In genomic region chrX:159924759-159925158, GRCm38 (mm10) we compare ENCODE assay signal across 21 mouse cellular contexts.
DNase-seq lines count a peak whose midpoint lies in the region; ATAC-seq and TF ChIP-seq lines count a peak whose summit lies in the region.
"Had no signal": no experiment of that assay in that cellular context is flagged by ENCODE, and none has a peak within 500 bp of the region (broad histone marks: within the 10 kb centered on the region; RNA-seq: fewer than 3 reads in every experiment).

No protein-coding gene starts in this region.

- H3K9me3 ChIP-seq in intestine, postnatal 0 days (ENCODE audit: control insufficient read depth): no peaks in the 10 kb centered on the region
- H3K9me3 ChIP-seq in forebrain, embryonic 12.5 days: no peaks in the 10 kb centered on the region
- H3K9me3 ChIP-seq in hindbrain, embryonic 16.5 days (ENCODE audit: control insufficient read depth, low read length): no peaks in the 10 kb centered on the region
- H3K9me3 ChIP-seq: embryonic facial prominence, embryonic 15.5 days; forebrain, embryonic 10.5 days; forebrain, embryonic 15.5 days; heart, embryonic 13.5 days; hindbrain, embryonic 13.5 days had no signal

- no peak overlapping the region for H3K4me3 ChIP-seq in intestine, postnatal 0 days (ENCODE audit: low read depth, low read length)
- H3K4me3 ChIP-seq in forebrain, embryonic 12.5 days (replicated peaks): no peak overlapping the region
- H3K4me3 ChIP-seq in hindbrain, embryonic 16.5 days (ENCODE audit: low read length): no peak overlapping the region
- H3K4me3 ChIP-seq: embryonic facial prominence, embryonic 15.5 days; erythroblast, embryonic 14.5 days; forebrain, embryonic 10.5 days; forebrain, embryonic 15.5 days; heart, embryonic 13.5 days; hindbrain, embryonic 13.5 days had no signal

- peak; percentile 89 to 91 for ATAC-seq in hematopoietic stem cell, adult 5-6 weeks (replicated peaks in 1 of 2; ENCODE audit: insufficient read depth in 1 of 2, low FRiP score in 2 of 2, low TSS enrichment in 1 of 2, low read depth in 1 of 2, poor library complexity in 2 of 2, severe bottlenecking in 2 of 2)
- peak; percentile 58; the same call in 1 of the 2 replicates for ATAC-seq in neutrophil, adult 5-6 weeks (ENCODE audit: extremely low read depth, insufficient number of reproducible peaks, low FRiP score, poor library complexity, severe bottlenecking)
- ATAC-seq in intestine, postnatal 0 days: no peak
- ATAC-seq in forebrain, embryonic 12.5 days (ENCODE audit: low FRiP score): no peak
- no peak for ATAC-seq in hindbrain, embryonic 16.5 days
- ATAC-seq: forebrain, embryonic 15.5 days had no signal

- WGBS in intestine, postnatal 0 days: 83% methylated on average over 6 of the region's 6 CpGs
- WGBS in forebrain, embryonic 12.5 days: 91% methylated on average over 6 of the region's 6 CpGs
- WGBS in hindbrain, embryonic 16.5 days: 93% methylated on average over 6 of the region's 6 CpGs

- H3K4me2 ChIP-seq in intestine, postnatal 0 days (replicated peaks; ENCODE audit: low read depth): no peak overlapping the region
- no peak overlapping the region for H3K4me2 ChIP-seq in forebrain, embryonic 12.5 days
- H3K4me2 ChIP-seq in hindbrain, embryonic 16.5 days (ENCODE audit: low read length): no peak overlapping the region
- H3K4me2 ChIP-seq: embryonic facial prominence, embryonic 15.5 days; forebrain, embryonic 15.5 days; heart, embryonic 13.5 days; hindbrain, embryonic 13.5 days had no signal

- TF ChIP-seq CTCF in intestine, postnatal 0 days (IDR thresholded peaks at IDR 0.05; ENCODE audit: low read depth): no peak

- H3K4me1 ChIP-seq in intestine, postnatal 0 days (replicated peaks; ENCODE audit: control insufficient read depth, insufficient read depth, low read length): no peaks in the 10 kb centered on the region
- H3K4me1 ChIP-seq in forebrain, embryonic 12.5 days: no peaks in the 10 kb centered on the region
- no peaks in the 10 kb centered on the region for H3K4me1 ChIP-seq in hindbrain, embryonic 16.5 days (ENCODE audit: control insufficient read depth, insufficient read depth, low read depth, low read length)
- H3K4me1 ChIP-seq: embryonic facial prominence, embryonic 15.5 days; forebrain, embryonic 10.5 days; forebrain, embryonic 15.5 days; hindbrain, embryonic 13.5 days had no signal

- no peak overlapping the region for H3K9ac ChIP-seq in intestine, postnatal 0 days (ENCODE audit: low read depth, low read length)
- no peak overlapping the region for H3K9ac ChIP-seq in forebrain, embryonic 12.5 days
- no peak overlapping the region for H3K9ac ChIP-seq in hindbrain, embryonic 16.5 days (ENCODE audit: low read depth, low read length)
- H3K9ac ChIP-seq: embryonic facial prominence, embryonic 15.5 days; forebrain, embryonic 15.5 days; heart, embryonic 13.5 days; hindbrain, embryonic 13.5 days had no signal

- DNase-seq in spleen, postnatal 36 days (ENCODE audit: low spot score in 2 of 2): peak; percentile 12 to 13
- DNase-seq in spleen, postnatal 14 days (ENCODE audit: low spot score in 2 of 2): no peak
- DNase-seq in MEL-GATA-1-ER (ENCODE audit: extremely low read depth, low read depth): peak; percentile 43
- DNase-seq: adrenal gland, adult 2 months; adrenal gland, postnatal 25 days; cerebellum, adult 2 months; cerebellum, postnatal 10 days; embryo, embryonic 11 days; gastrocnemius, postnatal 14 days; heart, postnatal 4 days had no signal

- no peaks in the 10 kb centered on the region for H3K36me3 ChIP-seq in intestine, postnatal 0 days (ENCODE audit: control insufficient read depth, insufficient read depth)
- H3K36me3 ChIP-seq in forebrain, embryonic 12.5 days (replicated peaks): no peaks in the 10 kb centered on the region
- H3K36me3 ChIP-seq in hindbrain, embryonic 16.5 days (ENCODE audit: control insufficient read depth, insufficient read depth, low read length): no peaks in the 10 kb centered on the region
- H3K36me3 ChIP-seq: embryonic facial prominence, embryonic 15.5 days; forebrain, embryonic 10.5 days; forebrain, embryonic 15.5 days; heart, embryonic 13.5 days; hindbrain, embryonic 13.5 days had no signal

- H3K27ac ChIP-seq in intestine, postnatal 0 days (ENCODE audit: low read depth, low read length): no peak overlapping the region
- no peak overlapping the region for H3K27ac ChIP-seq in forebrain, embryonic 12.5 days
- H3K27ac ChIP-seq in hindbrain, embryonic 16.5 days (ENCODE audit: low read depth, low read length): no peak overlapping the region
- H3K27ac ChIP-seq: embryonic facial prominence, embryonic 15.5 days; forebrain, embryonic 10.5 days; forebrain, embryonic 15.5 days; heart, embryonic 13.5 days; hindbrain, embryonic 13.5 days had no signal

- no peaks in the 10 kb centered on the region for H3K27me3 ChIP-seq in intestine, postnatal 0 days (replicated peaks; ENCODE audit: control insufficient read depth, insufficient read depth, low read length)
- peaks cover 54% of the 10 kb centered on the region for H3K27me3 ChIP-seq in forebrain, embryonic 12.5 days
- no peaks in the 10 kb centered on the region for H3K27me3 ChIP-seq in hindbrain, embryonic 16.5 days (replicated peaks; ENCODE audit: control insufficient read depth, insufficient read depth, low read length)
- H3K27me3 ChIP-seq: embryonic facial prominence, embryonic 15.5 days; forebrain, embryonic 15.5 days; heart, embryonic 13.5 days had no signal

Comparison
In these comparisons a context has a peak if more than half of its experiments do, and no peak if none do; other contexts are left out.
1. DNase-seq: peak in spleen, postnatal 36 days (2 of 2) and MEL-GATA-1-ER (single experiment); none in spleen, postnatal 14 days (0 of 2).
2. ATAC-seq: peak in hematopoietic stem cell, adult 5-6 weeks (2 of 2) and neutrophil, adult 5-6 weeks (single experiment); none in intestine, postnatal 0 days (single experiment), forebrain, embryonic 12.5 days (single experiment) and hindbrain, embryonic 16.5 days (single experiment).